Mouse (Mus musculus) right cerebral cortex, postnatal 10 days (tissue): ENCODE measurements around the gene Dcbld1.
"Not testable (repeated sequence)": the region's sequence is repeated elsewhere in the genome, so short reads cannot be mapped to it uniquely, and the experiment has no call there.

Experiments used
- DNase-seq, 2 experiments: peaks; one replicate each; pipeline ENCODE4 v3.0.0; 2021; ENCODE audit warnings: low spot score in 2 of 2

Gene Dcbld1

GRCm38 (mm10) chr10:52302271-52302670, 68.9 kb downstream of the Dcbld1 start:
- no peak for DNase-seq

DNA sequence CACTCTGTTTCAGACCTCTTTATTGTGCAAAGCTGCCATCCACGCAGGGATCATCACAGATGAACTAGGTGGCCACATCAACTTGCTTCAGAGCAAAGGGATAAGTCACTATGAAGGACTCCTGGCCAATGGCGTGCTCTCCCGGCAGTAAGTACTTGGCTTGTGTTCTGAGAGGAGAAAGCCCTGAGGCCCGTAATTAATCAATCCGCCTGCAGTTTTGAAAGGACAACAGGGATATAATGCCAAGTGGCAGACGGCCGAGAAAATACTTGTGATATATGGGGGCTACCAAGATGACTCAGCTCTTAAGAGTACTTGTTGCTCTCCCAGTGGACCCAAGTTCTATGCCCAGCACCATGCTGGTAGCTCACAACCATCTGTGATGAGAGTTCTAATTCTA, 71.2 kb downstream of the Dcbld1 start:
- DNase-seq, result no peak

DNA sequence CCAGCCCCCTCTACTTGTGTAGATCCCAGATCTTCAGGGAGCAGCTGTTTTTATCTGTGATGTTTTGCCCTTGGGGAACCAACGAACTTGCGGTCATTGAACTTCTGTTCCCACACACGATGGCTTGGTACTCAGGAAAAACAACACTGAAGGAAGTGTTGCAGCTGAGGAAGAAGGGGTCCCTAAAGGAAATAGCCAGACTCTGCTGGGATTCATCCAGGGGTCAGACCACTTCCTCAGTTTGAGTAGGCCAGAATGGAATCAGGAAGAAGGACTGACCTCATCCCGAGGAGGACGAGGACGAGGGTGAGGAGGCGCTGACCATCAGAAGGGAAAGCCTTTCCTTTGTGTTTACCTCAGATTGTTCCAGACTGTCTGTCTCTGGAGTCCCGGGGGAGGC, 75.8 kb downstream of the Dcbld1 start:
- no peak for DNase-seq

DNA sequence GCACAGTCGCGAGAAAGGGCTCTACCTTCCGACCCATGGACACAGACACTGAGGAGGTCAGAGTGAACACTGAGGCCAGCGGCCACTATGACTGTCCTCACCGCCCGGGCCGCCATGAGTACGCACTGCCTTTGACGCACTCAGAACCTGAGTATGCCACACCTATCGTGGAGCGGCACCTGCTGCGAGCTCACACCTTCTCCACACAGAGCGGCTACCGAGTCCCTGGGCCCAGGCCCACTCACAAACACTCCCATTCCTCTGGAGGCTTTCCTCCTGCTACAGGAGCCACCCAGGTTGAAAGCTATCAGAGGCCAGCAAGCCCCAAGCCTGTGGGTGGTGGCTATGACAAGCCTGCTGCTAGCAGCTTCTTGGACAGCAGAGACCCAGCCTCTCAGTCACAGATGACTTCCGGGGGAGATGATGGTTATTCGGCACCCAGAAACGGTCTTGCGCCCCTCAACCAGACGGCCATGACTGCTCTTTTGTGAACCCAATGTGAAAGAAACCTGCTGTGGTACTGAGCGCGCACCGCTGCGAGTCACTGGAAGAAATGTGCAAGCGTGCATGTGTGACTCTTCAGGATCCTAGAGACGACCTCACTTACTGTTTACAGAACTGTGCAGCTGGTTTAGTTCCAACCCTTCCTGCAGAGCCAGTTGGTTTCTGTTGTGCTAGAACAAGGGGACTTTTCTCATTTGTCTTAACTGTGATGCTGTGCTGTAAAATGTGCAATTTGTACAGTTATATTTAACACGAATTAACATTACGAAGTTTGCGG, 86.3 kb downstream of the Dcbld1 start:
- DNase-seq, result no peak

GRCm38 (mm10) chr10:52321918-52322317, 88.5 kb downstream of the Dcbld1 start:
- DNase-seq, result peak in 1 of 2 experiments; percentile 38

DNA sequence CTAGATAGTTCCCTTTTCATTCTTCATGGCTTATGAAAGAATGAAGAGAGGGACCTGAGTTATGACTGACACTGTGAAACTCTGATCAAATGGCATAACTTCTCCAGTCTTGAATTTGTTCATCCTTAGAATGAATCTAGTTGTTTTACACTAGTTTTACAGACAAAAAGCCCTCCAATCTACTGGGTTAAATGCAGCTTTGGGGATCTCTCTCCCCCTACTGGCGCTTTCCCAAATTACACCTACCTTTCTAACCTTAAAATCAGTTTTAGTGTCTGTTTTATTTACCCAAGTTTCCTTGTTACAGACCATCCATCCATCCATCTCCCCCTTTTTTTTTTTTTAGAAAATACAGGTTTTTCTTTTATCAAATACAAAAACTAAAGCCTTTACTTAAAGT, 97.6 kb downstream of the Dcbld1 start:
- DNase-seq, result peak; percentile 38 to 65

DNA sequence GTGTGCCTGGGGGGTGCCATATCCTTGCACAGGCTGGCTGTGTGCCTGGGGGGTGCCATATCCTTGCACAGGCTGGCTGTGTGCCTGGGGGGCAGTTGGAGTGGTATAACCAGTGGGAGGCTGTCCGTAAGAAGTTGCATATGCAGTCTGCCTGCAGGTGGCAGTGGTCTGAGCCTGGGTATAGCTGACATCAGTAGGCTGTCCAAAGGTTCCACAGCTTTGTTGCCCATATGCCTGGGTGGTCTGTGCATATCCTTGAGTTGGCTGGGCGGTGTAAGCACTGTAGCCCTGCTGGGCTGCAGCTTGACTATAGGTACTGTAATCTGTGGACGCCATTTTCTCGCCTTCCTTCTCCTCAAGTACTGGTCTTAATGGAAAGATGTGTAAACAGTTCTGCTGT, 109.9 kb downstream of the Dcbld1 start:
- DNase-seq, result not testable (repeated sequence)

DNA sequence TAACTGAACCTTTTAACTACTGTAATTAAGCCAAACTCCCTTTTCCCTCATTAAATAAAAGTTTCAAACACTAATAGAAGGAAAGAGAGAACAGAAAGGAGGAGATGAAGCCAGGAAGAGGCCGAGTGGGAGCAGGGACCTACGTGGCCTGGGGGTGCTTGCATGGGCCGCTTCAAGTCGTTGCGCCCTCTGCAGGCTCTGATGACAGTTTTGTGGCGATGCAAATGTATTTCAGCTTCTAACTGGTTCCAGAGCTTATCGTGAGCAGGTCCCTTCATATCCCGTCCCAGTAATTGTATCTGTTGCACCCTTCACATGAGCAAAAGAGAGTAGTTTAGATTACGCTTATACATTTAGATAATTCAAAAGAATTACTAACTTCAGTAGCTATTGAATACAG, 119.8 kb downstream of the Dcbld1 start:
- no peak for DNase-seq

GRCm38 (mm10) chr10:52358467-52358866, 125.0 kb downstream of the Dcbld1 start, which contains the start of gene Gm26741:
Gene Gm26741 (plus strand): TSS chr10:52358767.
- DNase-seq, result no peak

- DNase-seq, result no peak
Observed at GRCm38 (mm10) chr10:52360241-52360735, 126.9 kb downstream of the Dcbld1 start.

DNA sequence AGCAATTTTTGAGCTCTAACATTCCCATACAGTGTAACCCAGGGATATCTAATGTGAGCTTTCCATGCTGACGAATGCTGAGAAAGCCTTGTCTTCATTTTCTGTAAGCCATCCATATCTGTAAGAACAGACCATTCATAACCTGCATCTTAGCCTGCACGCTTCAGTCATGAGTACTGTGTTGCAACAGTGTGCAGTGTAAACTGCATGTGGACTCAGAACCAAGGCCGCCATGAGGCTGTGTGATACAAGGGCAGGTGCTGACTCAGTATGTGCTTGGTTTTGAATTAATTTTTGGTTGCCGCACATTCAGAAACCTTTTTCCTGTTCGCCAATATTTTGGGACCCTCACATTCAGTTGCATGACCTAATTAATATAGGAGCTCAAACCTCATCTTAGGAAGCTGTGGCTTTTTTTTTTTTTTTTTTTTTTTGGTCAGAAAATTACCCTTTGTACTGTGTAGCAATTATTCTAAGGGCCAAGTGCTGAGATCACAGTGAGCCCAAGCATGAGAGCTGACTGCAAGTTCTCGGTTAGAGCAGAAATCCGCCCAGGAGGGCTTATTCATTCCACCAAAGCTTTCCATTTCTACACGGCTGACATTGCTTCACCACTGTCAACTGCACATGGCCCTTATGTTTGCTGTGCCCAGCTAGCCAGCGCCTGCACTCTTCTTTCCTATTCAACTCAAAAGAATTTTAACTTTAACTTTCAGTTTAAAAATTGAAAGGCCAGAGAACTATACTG, 127.6 kb downstream of the Dcbld1 start:
- no peak for DNase-seq

DNA sequence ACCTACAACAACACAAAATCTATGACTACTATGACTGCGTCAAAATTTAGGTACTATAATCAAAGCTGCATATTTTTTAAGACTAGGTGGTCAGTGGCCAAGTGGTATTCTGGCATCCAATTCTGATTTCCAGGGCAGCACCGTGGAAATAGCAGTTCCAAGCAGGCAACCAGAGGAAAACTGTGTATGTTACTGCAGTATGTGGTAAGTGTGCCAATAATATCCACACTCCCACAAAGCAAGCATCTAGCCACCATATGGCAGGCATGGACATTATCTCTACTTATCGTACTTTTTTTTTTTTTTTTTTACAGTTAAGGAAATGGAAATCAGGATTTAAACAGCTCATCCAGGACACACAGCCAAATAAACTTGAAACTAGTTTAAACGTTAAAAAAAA, 135.0 kb downstream of the Dcbld1 start:
- no peak for DNase-seq
